Mouse (Mus musculus) small intestine, adult 2 months (tissue): ENCODE measurements around the gene Cox4i1. TPM values are rescaled to one million over a fixed set of nuclear protein-coding genes. Genes with fewer than 3 reads are reported as not detected.

ENCODE experiments used
- H3K27ac ChIP-seq: fragments of 200-500 bp; 2 replicates; pipeline ENCODE4 v1.5.1; 2012; ENCODE audit warnings: low read depth, low read length, control low read depth, inconsistent platforms; ENCODE audit not compliant: insufficient read depth
- H3K27me3 ChIP-seq: fragments of 200-500 bp; 2 replicates; pipeline ENCODE4 v1.6.1; 2012; ENCODE audit warnings: mild to moderate bottlenecking, moderate library complexity, low read length, inconsistent platforms; ENCODE audit not compliant: control insufficient read depth, insufficient read depth
- H3K36me3 ChIP-seq: fragments of 200-500 bp; 2 replicates; pipeline ENCODE4 v1.6.1; 2012; ENCODE audit warnings: mild to moderate bottlenecking, low read length, control low read depth, inconsistent platforms; ENCODE audit not compliant: control insufficient read depth, insufficient read depth
- H3K4me1 ChIP-seq: fragments of 200-500 bp; 2 replicates; pipeline ENCODE4 v1.6.1; 2012; ENCODE audit warnings: low read length, inconsistent platforms, mixed read lengths; ENCODE audit not compliant: control insufficient read depth, insufficient read depth, insufficient read length
- H3K4me3 ChIP-seq: fragments of 200-500 bp; 2 replicates; pipeline ENCODE4 v1.5.1; 2012; ENCODE audit warnings: low read depth, mild to moderate bottlenecking, control low read depth, inconsistent platforms, low read length, moderate library complexity
- CTCF ChIP-seq: fragments of 200-500 bp; IDR thresholded peaks from 2 replicates; pipeline ENCODE4 v1.5.1; 2012; ENCODE audit warnings: low read depth, mild to moderate bottlenecking, control low read depth, inconsistent platforms, low read length, moderate library complexity, mixed read lengths; ENCODE audit not compliant: insufficient replicate concordance, insufficient read length; ENCODE audit errors: extremely low read depth
- POLR2A ChIP-seq: fragments of 200-500 bp; IDR thresholded peaks from 2 replicates; pipeline ENCODE4 v1.6.1; 2012; ENCODE audit warnings: low read depth, mild to moderate bottlenecking, control low read depth, inconsistent platforms, low read length, moderate library complexity
- WGBS: fragments of 180-500 bp; shearing (Covaris S2); methylation state at CpG from one replicate; pipeline ENCODE4 v1.1.7; 2018; 5-methylcytosine and 5-hydroxymethylcytosine counted together
- polyA plus RNA-seq: library from polyadenylated mRNA; depleted of rRNA; stranded (reverse); fragments of >200 nt; gene quantifications from 2 replicates; pipeline ENCODE4 v1.2.3, GENCODE M21; 2012

Cox4i1 gene
- polyA plus RNA-seq, 1 experiment: 1,064 TPM

DNA sequence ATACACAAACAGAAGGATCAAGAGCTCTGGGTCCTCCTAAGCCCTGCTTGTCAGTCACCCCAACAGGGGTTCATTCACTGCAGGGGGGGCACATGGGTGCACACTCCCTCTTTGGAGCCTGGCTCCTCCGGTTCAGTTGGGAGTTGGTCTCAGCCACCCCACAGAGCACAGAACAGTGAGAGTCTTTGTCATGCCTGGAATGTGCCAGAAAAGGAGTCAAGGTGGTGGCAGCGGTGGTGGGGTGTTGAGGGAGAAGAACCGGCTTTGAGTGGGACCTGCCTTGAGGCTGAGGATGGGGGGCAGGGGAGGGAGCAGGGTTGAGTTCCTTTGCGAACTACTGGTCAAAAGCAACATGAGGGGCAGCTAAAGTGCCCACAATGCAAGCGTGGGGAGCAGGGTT, 38.0 kb upstream of the Cox4i1 start:
- H3K36me3 ChIP-seq: no peaks in the 10 kb centered on the region
- TF ChIP-seq CTCF: no peak
- no peak for TF ChIP-seq POLR2A
- no peak overlapping the region for H3K27ac ChIP-seq
- H3K4me3 ChIP-seq: no peak overlapping the region
- peaks cover 6% of the 10 kb centered on the region; the same call in 1 of the 2 replicates for H3K27me3 ChIP-seq
- H3K4me1 ChIP-seq: peaks cover 8% of the 10 kb centered on the region
- 69% methylated on average over 5 of the region's 5 CpGs for WGBS

DNA sequence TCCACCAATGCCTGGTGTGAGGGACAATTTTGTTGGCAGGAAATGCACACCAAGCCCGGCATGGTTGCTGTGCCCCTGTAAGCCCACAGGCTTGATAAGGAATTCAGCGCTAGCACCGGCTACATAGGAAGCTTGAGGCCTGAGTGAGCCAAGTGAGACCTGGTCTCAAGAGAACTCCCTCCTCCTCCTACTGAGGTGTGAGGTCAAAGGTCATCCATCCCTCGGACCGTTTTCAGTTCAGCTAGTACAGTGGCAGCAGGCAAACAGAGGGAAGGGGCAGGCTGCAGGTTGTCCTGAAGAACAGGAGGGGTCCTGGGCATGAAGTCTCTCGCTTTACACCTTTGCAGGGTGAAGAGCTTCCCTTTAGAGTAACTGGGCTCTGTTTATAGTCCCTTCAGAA, 37.2 kb upstream of the Cox4i1 start:
- WGBS: 55% methylated on average over 6 of the region's 6 CpGs
- H3K27me3 ChIP-seq: peaks cover 6% of the 10 kb centered on the region; the same call in 1 of the 2 replicates
- H3K36me3 ChIP-seq: no peaks in the 10 kb centered on the region
- H3K27ac ChIP-seq: no peak overlapping the region
- TF ChIP-seq CTCF (no peak), POLR2A (no peak)
- peaks cover 8% of the 10 kb centered on the region for H3K4me1 ChIP-seq
- no peak overlapping the region for H3K4me3 ChIP-seq

DNA sequence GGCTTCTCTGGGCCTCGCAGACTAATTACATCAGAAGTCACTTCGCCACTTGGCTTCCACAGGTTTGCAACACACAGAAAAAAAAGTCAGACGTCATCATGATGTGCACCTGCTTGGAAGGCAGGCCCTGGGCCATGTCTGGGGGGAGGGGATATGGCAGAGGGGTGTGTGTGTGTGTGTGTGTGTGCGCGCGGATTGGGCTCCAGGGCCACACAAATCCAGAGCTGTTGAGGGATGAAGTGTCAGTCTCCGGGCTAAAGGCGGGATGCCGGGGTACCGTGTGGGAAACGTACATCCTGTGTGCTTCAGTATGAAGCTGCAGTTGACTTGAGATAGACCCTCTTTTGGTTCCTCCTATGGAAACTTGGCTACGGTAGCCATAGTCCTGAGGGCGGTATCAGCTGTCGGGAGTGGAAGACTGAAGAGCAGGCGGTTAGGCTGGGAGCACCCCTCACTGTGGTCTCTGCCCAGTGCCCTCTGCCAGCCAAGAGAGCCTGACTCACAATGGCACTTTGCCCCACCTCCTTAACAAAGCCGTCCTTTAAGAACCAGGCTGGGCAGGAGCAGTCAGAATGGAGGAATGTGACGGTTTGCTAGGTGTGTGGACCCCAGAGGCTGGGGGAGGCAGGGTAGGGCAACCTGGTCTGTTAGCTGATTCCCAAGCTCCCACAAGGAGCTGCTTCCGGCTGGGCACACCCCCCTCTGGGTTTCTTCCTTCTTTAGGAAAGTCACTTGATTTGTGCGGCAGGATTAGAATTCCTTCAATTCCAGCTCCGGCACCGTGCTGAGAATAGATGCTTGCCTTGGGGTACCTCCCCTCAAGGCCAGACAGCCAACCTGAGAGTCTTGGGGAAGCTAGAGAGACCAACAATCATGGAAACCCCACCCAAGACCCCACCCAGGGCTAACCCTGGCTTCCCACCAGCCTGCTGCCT, 36.3 kb upstream of the Cox4i1 start:
- H3K36me3 ChIP-seq: no peaks in the 10 kb centered on the region

DNA sequence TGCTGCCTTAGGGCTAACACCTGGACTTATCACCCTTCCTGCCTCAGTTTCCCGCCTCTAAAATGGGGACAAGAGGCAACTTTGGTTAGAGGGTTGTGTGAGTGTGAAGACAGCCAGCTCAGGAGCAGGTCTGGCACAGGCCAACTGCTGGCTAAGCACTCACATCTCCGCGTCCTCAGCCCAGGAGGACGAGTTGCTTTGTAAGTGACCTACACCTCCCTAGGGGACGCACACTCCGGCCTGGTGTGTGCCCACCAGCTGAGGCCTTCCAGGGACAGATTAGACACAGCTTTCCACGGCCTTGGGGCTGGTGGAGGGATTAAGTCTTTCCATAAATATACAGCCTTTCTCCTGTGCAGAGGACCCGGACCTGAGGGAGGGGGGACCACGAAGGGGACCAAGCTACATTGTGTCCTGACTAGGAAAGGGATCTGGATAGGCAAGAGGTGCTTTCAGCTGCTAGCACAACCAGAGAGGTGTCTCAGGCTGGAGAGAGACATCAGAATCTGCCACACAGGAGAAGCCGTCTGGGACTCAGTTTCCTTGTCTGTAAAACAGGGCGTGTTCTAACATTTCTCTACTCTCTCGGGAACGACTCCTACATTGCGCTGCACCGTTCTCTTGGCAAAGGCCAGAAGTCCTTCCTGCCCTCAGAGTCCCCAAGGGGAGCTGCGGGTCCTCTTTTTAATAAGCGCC, 34.9 kb upstream of the Cox4i1 start:
- H3K27me3 ChIP-seq: peaks cover 6% of the 10 kb centered on the region; the same call in 1 of the 2 replicates
- H3K4me3 ChIP-seq: peak overlapping the region; percentile 73; the same call in 1 of the 2 replicates
- no peaks in the 10 kb centered on the region for H3K36me3 ChIP-seq
- WGBS: 59% methylated on average over 17 of the region's 17 CpGs
- no peak overlapping the region for H3K27ac ChIP-seq
- peaks cover 8% of the 10 kb centered on the region for H3K4me1 ChIP-seq
- TF ChIP-seq CTCF (no peak), POLR2A (no peak)

More for the DNA sequence above, 36.3 kb upstream of the Cox4i1 start:
- H3K27me3 ChIP-seq: peaks cover 6% of the 10 kb centered on the region; the same call in 1 of the 2 replicates
- no peak overlapping the region for H3K4me3 ChIP-seq
- H3K27ac ChIP-seq: no peak overlapping the region
- no peak for TF ChIP-seq CTCF
- no peak for TF ChIP-seq POLR2A
- WGBS: 77% methylated on average over 21 of the region's 21 CpGs
- peaks cover 8% of the 10 kb centered on the region for H3K4me1 ChIP-seq

DNA sequence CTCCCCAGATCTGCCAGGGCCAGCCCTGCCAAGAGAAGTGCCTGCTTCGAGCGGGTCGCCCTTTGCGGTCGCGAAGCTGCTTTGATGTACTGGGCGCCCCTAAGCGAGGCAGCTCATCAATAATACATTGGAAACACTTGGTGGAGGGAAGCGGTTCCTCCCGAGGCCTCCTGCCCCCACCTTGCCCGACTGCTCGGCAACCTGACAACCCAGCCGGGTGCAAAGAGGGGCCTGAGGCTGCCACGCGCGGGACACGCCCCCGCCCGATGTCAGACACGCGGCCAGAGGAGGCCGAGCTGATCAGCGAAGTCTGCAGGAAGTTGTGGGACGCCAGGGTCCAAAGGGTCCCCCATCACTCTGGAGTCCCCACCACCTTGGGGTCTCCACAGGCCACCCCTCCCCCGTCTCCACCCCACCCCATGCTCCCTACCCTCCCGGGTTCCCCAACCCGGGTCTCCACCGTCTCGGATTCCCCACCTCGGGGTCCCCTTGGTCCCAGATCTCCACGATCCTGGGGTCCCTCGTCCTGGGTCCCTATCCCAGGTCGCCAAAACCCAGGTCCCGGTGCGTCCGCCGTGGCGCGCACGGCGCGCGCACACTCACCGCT, 34.3 kb upstream of the Cox4i1 start:
- Histone ChIP-seq H3K4me1 (peaks cover 8% of the 10 kb centered on the region), H3K27ac (no peak overlapping the region), H3K4me3 (peak overlapping the region; percentile 73), H3K36me3 (no peaks in the 10 kb centered on the region), H3K27me3 (peaks cover 6% of the 10 kb centered on the region; the same call in 1 of the 2 replicates)
- WGBS: 4% methylated on average over 44 of the region's 44 CpGs
- no peak for TF ChIP-seq CTCF
- no peak for TF ChIP-seq POLR2A

DNA sequence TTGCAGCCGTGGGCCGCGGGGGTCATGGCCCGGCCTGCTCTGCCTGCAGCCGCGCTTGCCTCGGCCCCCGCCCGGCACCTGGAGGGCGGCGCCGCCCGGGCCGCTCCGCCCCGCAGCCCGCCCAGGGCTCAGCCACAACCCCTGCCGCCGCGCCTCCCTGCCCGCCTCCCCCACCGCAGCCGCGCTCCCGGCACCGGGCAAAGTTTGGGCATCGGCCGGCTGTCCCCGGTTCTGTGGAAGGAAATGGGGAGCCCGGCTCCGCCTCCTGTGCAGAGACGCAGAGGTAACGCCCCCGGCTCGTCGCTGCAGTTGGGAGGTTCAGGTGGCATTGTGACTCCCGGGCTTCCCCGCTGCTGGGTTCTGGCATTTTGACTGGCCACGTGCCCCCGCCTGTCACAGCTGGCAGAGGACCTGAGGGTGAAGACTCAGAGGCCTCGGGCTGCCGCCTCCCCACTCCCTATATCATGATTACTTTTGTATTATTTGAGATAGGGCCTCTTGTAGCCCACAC, 33.6 kb upstream of the Cox4i1 start:
- no peak overlapping the region for H3K27ac ChIP-seq
- H3K4me1 ChIP-seq: peaks cover 8% of the 10 kb centered on the region
- 1% methylated on average over 40 of the region's 42 CpGs for WGBS
- H3K4me3 ChIP-seq: peak overlapping the region; percentile 73
- no peak for TF ChIP-seq POLR2A
- TF ChIP-seq CTCF: no peak
- H3K27me3 ChIP-seq: peaks cover 6% of the 10 kb centered on the region; the same call in 1 of the 2 replicates
- no peaks in the 10 kb centered on the region for H3K36me3 ChIP-seq

DNA sequence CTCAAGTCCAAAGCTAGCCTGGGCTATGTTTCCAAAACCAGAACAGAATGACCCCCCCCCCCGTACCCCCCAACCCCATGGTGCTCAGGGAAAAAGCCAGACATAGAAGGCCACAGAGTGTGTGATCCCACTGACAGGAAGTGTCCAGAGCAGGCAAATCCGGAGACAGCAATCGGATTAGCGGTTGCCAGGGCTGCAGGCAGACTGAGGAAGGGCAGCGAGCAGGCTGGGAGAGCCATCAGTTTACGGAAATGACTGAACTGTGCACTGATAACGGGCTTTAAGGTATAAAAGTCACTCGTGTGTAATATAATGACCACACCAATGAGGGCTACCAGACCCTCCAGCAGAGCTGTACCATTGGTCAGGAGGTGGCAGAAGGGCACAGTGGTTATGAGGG, 26.8 kb upstream of the Cox4i1 start:
- no peak overlapping the region for H3K4me3 ChIP-seq
- WGBS: 34% methylated on average over 8 of the region's 8 CpGs
- no peaks in the 10 kb centered on the region for H3K36me3 ChIP-seq
- no peak overlapping the region for H3K27ac ChIP-seq
- H3K4me1 ChIP-seq: no peaks in the 10 kb centered on the region
- no peaks in the 10 kb centered on the region for H3K27me3 ChIP-seq
- TF ChIP-seq POLR2A (no peak), CTCF (no peak)
